Mouse (Mus musculus) neural tube, embryonic 12.5 days (tissue): ENCODE measurements around the gene Slc6a12. TPM values are rescaled to one million over a fixed set of nuclear protein-coding genes. Genes with fewer than 3 reads are reported as not detected.

Experiments used
- ATAC-seq: fragments of 200-750 bp; cut with Nextera tagmentation; 2 replicates; pipeline ENCODE4 v1.8.0; 2017; ENCODE audit warnings: low read depth, mild to moderate bottlenecking, moderate TSS enrichment, moderate library complexity; ENCODE audit not compliant: low FRiP score
- H3K27ac ChIP-seq: fragments of 300-500 bp; sonication (generic); 2 replicates; pipeline ENCODE4 v1.5.1; 2016
- H3K27me3 ChIP-seq: fragments of 300-500 bp; sonication (generic); replicated peaks from 2 replicates; pipeline ENCODE4 v1.6.1; 2016; ENCODE audit warnings: mild to moderate bottlenecking
- H3K36me3 ChIP-seq: fragments of 300-500 bp; sonication (generic); 2 replicates; pipeline ENCODE4 v1.6.1; 2016; ENCODE audit warnings: mild to moderate bottlenecking
- H3K4me1 ChIP-seq: fragments of 300-500 bp; sonication (generic); 2 replicates; pipeline ENCODE4 v1.6.1; 2016
- H3K4me2 ChIP-seq: fragments of 300-500 bp; sonication (generic); replicated peaks from 2 replicates; pipeline ENCODE4 v1.6.1; 2016; ENCODE audit warnings: mild to moderate bottlenecking
- H3K4me3 ChIP-seq: fragments of 300-500 bp; sonication (generic); 2 replicates; pipeline ENCODE4 v1.5.1; 2016
- H3K9ac ChIP-seq: fragments of 300-500 bp; sonication (generic); 2 replicates; pipeline ENCODE4 v1.6.1; 2016; ENCODE audit warnings: mild to moderate bottlenecking
- H3K9me3 ChIP-seq: fragments of 300-500 bp; sonication (generic); 2 replicates; pipeline ENCODE4 v1.6.1; 2016; ENCODE audit warnings: mild to moderate bottlenecking
- WGBS: fragments of 180-500 bp; shearing (Covaris S2); methylation state at CpG from one replicate; pipeline ENCODE4 v1.1.7; 2016; 5-methylcytosine and 5-hydroxymethylcytosine counted together
- polyA plus RNA-seq: library from polyadenylated mRNA; unstranded; fragments of >200 nt; fragmentation: Nextera tagmentation; extraction: Ambion mirVana; gene quantifications from 2 replicates; pipeline ENCODE4 v1.2.1, GENCODE M21; 2016

Gene Slc6a12
- polyA plus RNA-seq, 1 experiment from 2014 or later, result 0.14 TPM

- no peak overlapping the region for H3K4me2 ChIP-seq
- no peak for ATAC-seq
- no peak overlapping the region for H3K27ac ChIP-seq
- H3K9ac ChIP-seq, result no peak overlapping the region
- 70% methylated on average over 10 of the region's 10 CpGs for WGBS
- H3K36me3 ChIP-seq, result no peaks in the 10 kb centered on the region
- peaks cover 9% of the 10 kb centered on the region for H3K4me1 ChIP-seq
- H3K27me3 ChIP-seq, result no peaks in the 10 kb centered on the region
- no peak overlapping the region for H3K4me3 ChIP-seq
- H3K9me3 ChIP-seq, result no peaks in the 10 kb centered on the region
Measured at GRCm38 (mm10) chr6:121326486-121327069, 16.3 kb upstream of the Slc6a12 start.

GRCm38 (mm10) chr6:121328417-121328884 lies 14.4 kb upstream of the Slc6a12 start:
- no peak overlapping the region for H3K27ac ChIP-seq
- H3K4me1 ChIP-seq, result peaks cover 9% of the 10 kb centered on the region
- no peak for ATAC-seq

DNA sequence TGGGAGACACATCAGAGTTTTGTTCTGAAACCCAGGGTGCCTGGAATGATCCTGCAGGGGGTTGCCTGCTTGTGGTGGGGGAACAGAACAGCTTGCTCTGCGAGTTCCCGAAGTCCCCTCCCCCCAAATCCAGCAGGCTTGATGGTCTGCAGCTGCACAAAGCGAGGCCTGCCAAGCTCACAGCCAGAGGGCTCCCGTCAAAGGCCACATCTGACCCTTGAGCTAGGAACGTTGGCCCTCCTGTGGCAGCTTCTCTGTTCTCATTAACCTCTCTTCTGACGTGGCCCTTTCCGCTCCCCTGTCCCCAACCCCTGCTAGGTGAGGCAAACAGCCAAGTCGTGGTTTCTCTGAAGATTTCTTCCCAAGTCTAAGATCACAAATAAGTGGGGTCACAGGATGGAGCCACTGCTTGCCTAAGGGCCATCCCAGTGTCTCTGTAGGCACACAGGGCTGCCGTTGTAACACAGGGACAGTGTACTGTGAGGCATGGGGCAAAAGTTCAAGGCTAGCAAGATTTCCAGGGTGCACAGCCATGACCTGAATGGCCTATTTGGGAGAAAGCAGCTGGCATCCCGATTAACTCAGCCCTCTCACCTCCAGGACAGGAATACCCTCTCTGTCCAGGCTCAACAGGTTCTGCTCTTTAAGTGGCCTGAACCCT lies 12.9 kb upstream of the Slc6a12 start:
- no peak overlapping the region for H3K27ac ChIP-seq
- no peak overlapping the region for H3K4me2 ChIP-seq
- H3K4me1 ChIP-seq, result peaks cover 9% of the 10 kb centered on the region
- WGBS, result 6% methylated on average over 10 of the region's 10 CpGs
- no peak overlapping the region for H3K9ac ChIP-seq
- H3K9me3 ChIP-seq, result no peaks in the 10 kb centered on the region
- H3K36me3 ChIP-seq, result no peaks in the 10 kb centered on the region
- no peak overlapping the region for H3K4me3 ChIP-seq
- no peaks in the 10 kb centered on the region for H3K27me3 ChIP-seq
- peak; percentile 33; the same call in 1 of the 2 replicates for ATAC-seq

More at GRCm38 (mm10) chr6:121328417-121328884, 14.4 kb upstream of the Slc6a12 start:
- Histone ChIP-seq H3K4me3 (no peak overlapping the region), H3K4me2 (no peak overlapping the region), H3K9me3 (no peaks in the 10 kb centered on the region), H3K36me3 (no peaks in the 10 kb centered on the region), H3K9ac (no peak overlapping the region), H3K27me3 (no peaks in the 10 kb centered on the region)
- WGBS, result 68% methylated on average over 9 of the region's 9 CpGs

DNA sequence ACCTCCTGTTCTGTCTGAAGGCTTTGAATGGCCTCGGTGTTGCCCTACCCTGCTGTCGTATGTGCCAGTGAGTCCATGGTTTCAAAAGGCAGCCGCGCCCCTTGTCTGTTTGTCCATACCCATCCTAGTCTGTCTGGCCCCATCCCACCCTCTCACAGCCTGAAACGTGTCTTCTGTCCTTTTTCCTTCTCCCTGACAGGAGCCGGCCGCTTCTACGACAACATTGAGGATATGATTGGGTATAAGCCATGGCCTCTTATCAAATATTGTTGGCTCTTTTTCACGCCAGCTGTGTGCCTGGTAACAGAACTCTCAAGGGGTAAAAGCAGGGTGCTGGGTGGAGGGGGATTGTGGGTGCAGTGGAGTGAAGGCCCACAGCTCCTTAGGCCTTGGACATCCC lies 7.0 kb upstream of the Slc6a12 start:
- no peak for ATAC-seq
- no peak overlapping the region for H3K4me3 ChIP-seq
- H3K4me1 ChIP-seq, result no peaks in the 10 kb centered on the region
- no peaks in the 10 kb centered on the region for H3K36me3 ChIP-seq
- H3K9me3 ChIP-seq, result no peaks in the 10 kb centered on the region
- H3K27me3 ChIP-seq, result no peaks in the 10 kb centered on the region
- no peak overlapping the region for H3K9ac ChIP-seq
- no peak overlapping the region for H3K4me2 ChIP-seq
- no peak overlapping the region for H3K27ac ChIP-seq
- WGBS, result 86% methylated on average over 9 of the region's 9 CpGs

DNA sequence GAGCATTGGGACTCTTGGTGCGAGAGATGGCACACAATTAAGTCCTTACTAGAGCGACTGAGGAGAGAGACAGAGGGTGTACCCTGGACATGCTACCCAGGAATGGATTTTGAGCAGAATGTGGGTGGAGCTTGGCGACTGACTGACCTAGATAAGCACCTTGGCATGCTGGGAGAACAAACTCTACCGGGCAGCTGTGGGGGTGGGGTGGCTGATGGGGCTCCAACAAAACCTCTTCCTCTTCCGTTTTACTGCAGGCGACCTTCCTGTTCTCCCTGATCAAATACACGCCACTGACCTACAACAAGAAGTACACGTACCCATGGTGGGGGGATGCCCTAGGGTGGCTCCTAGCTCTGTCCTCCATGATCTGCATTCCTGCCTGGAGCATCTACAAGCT lies 6.3 kb upstream of the Slc6a12 start:
- Histone ChIP-seq H3K9ac (no peak overlapping the region), H3K4me3 (no peak overlapping the region), H3K36me3 (no peaks in the 10 kb centered on the region), H3K4me1 (no peaks in the 10 kb centered on the region), H3K27me3 (no peaks in the 10 kb centered on the region), H3K4me2 (no peak overlapping the region), H3K27ac (no peak overlapping the region), H3K9me3 (no peaks in the 10 kb centered on the region)
- no peak for ATAC-seq
- WGBS, result 78% methylated on average over 8 of the region's 8 CpGs

DNA sequence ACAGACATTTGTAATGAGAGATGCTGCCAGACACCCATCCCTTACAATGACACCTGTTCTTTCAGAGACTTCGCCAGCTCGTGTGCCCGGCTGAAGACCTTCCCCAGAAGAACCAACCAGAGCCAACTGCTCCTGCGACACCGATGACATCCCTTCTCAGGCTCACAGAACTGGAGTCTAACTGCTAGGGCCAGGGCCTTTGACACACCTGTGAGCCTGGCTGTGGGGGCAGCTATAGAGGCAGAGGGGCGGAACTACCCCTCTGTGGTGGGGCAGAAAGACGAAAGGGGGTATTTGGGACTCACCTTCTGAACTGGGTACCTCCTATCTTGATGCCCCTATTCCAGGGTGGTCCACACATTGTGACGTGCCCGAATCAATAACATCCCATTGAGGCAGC lies 5.6 kb upstream of the Slc6a12 start:
- no peaks in the 10 kb centered on the region for H3K9me3 ChIP-seq
- H3K27ac ChIP-seq, result no peak overlapping the region
- H3K36me3 ChIP-seq, result no peaks in the 10 kb centered on the region
- WGBS, result 91% methylated on average over 9 of the region's 9 CpGs
- no peak overlapping the region for H3K9ac ChIP-seq
- no peaks in the 10 kb centered on the region for H3K27me3 ChIP-seq
- no peak overlapping the region for H3K4me3 ChIP-seq
- ATAC-seq, result no peak
- no peak overlapping the region for H3K4me2 ChIP-seq
- H3K4me1 ChIP-seq, result no peaks in the 10 kb centered on the region

GRCm38 (mm10) chr6:121337770-121338518 lies 4.9 kb upstream of the Slc6a12 start:
- Histone ChIP-seq H3K4me1 (peaks cover 2% of the 10 kb centered on the region; the same call in 1 of the 2 replicates), H3K27me3 (no peaks in the 10 kb centered on the region), H3K9me3 (no peaks in the 10 kb centered on the region), H3K36me3 (no peaks in the 10 kb centered on the region), H3K4me2 (no peak overlapping the region), H3K9ac (no peak overlapping the region), H3K27ac (no peak overlapping the region), H3K4me3 (no peak overlapping the region)
- peak; percentile 83 for ATAC-seq
- WGBS, result 30% methylated on average over 3 of the region's 3 CpGs

GRCm38 (mm10) chr6:121338519-121338896 lies 4.4 kb upstream of the Slc6a12 start:
- Histone ChIP-seq H3K9me3 (no peaks in the 10 kb centered on the region), H3K27me3 (no peaks in the 10 kb centered on the region), H3K4me2 (no peak overlapping the region), H3K36me3 (no peaks in the 10 kb centered on the region), H3K4me1 (peaks cover 4% of the 10 kb centered on the region; the same call in 1 of the 2 replicates), H3K4me3 (no peak overlapping the region), H3K9ac (no peak overlapping the region), H3K27ac (no peak overlapping the region)
- WGBS, result 52% methylated on average over 4 of the region's 4 CpGs
- no peak; the same call in 1 of the 2 replicates for ATAC-seq

- no peak for ATAC-seq
- WGBS, result 86% methylated on average over 6 of the region's 6 CpGs
Measured at GRCm38 (mm10) chr6:121341650-121342049, 1.2 kb upstream of the Slc6a12 start.

DNA sequence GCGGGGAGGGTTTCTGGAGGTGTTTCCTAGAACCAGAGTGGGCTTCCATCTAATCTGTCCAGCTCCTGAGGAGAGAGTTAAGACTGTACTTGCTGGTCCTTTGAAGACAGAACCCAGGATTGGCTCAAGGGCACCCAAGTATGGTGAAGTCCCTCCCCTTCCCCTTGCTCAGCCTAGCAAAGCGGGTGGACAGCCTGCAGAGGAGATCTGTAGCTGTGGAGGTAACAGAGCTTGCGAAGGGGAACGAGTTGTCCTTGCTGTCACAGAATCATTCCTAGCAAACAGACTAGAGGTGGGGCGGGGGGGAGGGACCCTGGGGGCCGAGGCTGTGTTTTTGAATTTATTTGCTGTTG lies 871 bp downstream of the Slc6a12 start:
- Histone ChIP-seq H3K9ac (no peak overlapping the region), H3K36me3 (no peaks in the 10 kb centered on the region), H3K9me3 (no peaks in the 10 kb centered on the region), H3K4me2 (no peak overlapping the region), H3K4me1 (peaks cover 10% of the 10 kb centered on the region; the same call in 1 of the 2 replicates), H3K4me3 (no peak overlapping the region), H3K27ac (no peak overlapping the region), H3K27me3 (no peaks in the 10 kb centered on the region)
- 0 out of 2 replicates have a peak, but pooled peaks have one; percentile 21 for ATAC-seq
- WGBS, result 72% methylated on average over 6 of the region's 6 CpGs

More at GRCm38 (mm10) chr6:121341650-121342049, 1.2 kb upstream of the Slc6a12 start:
- no peak overlapping the region for H3K4me3 ChIP-seq
- no peaks in the 10 kb centered on the region for H3K36me3 ChIP-seq
- no peaks in the 10 kb centered on the region for H3K9me3 ChIP-seq
- H3K9ac ChIP-seq, result no peak overlapping the region
- no peaks in the 10 kb centered on the region for H3K27me3 ChIP-seq
- peaks cover 10% of the 10 kb centered on the region; the same call in 1 of the 2 replicates for H3K4me1 ChIP-seq
- no peak overlapping the region for H3K4me2 ChIP-seq
- no peak overlapping the region for H3K27ac ChIP-seq

DNA sequence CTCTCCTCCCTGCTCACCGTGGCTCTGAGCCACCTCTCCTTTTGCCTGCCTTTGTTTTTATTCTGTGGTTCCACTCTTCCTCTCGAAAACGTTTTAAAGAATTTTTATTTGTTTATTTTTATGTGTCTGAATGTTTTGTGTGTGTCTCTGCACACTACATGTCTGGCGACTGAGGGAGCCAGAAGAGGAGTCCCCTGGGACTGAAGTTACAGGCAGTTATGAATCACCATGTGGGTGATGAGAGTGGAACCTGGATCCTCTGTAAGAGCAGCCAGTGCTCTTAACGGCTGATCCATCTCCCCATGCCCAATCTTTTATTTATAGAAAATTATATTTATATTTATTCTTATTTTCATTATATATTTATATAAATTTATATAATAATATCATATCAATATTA lies 1.5 kb downstream of the Slc6a12 start:
- Histone ChIP-seq H3K27me3 (no peaks in the 10 kb centered on the region), H3K9me3 (no peaks in the 10 kb centered on the region), H3K4me1 (peaks cover 10% of the 10 kb centered on the region; the same call in 1 of the 2 replicates), H3K27ac (no peak overlapping the region), H3K36me3 (no peaks in the 10 kb centered on the region), H3K4me2 (no peak overlapping the region), H3K9ac (no peak overlapping the region), H3K4me3 (no peak overlapping the region)
- no peak for ATAC-seq
- 71% methylated on average over 5 of the region's 5 CpGs for WGBS

GRCm38 (mm10) chr6:121346428-121346827 lies 3.6 kb downstream of the Slc6a12 start:
- Histone ChIP-seq H3K9ac (no peak overlapping the region), H3K27ac (no peak overlapping the region), H3K27me3 (no peaks in the 10 kb centered on the region), H3K36me3 (no peaks in the 10 kb centered on the region), H3K4me2 (no peak overlapping the region), H3K9me3 (no peaks in the 10 kb centered on the region), H3K4me1 (peaks cover 10% of the 10 kb centered on the region; the same call in 1 of the 2 replicates), H3K4me3 (no peak overlapping the region)
- 11% methylated on average over 8 of the region's 8 CpGs for WGBS
- no peak for ATAC-seq
